In the genomic region with DNA sequence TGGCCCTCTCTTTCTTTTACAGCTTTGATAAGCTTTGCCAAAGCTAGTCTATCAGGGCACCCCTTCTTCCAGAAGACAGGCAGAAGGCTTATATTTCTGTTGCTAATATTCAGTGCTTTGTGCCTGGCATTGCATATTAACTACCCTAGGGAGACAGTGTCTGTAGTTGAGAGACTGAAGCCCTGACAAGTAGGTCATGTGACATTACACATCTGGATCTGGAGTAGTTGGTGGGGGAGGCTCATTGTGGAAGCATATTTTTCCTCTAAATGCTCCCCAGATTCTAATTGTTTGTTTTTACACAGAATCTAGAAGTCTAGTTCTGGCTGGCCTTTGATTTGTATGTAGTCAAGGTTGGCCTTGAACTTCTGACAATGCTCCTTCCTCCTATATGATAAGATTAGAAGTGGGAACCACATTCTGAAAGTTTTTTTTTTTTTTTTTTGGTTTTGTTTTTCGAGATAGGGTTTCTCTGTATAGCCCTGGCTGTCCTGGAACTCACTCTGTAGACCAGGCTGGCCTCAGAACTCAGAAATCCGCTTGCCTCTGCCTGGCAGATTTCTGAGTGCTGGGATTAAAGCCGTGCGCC, we compare ENCODE assay signal across 20 mouse cellular contexts. TPM values are rescaled to one million over a fixed set of nuclear protein-coding genes. Genes with fewer than 3 reads are reported as not detected.
A peak's percentile ranks its signal among the peaks of the same experiment; 100 is the strongest.
DNase-seq lines count a peak whose midpoint lies in the region; ATAC-seq and TF ChIP-seq lines count a peak whose summit lies in the region.
"Had no signal": no experiment of that assay in that cellular context is flagged by ENCODE, and none has a peak within 500 bp of the region (broad histone marks: within the 10 kb centered on the region; RNA-seq: fewer than 3 reads in every experiment).

No protein-coding gene starts in this region.

- no peak for TF ChIP-seq CTCF in brain, embryonic 14.5 days (IDR thresholded peaks at IDR 0.05; ENCODE audit: borderline replicate concordance, extremely low read depth, insufficient read depth, insufficient read length)

- H3ac ChIP-seq in myocyte (ENCODE audit: control insufficient read depth, insufficient read length): no peak overlapping the region

- WGBS in forebrain, embryonic 12.5 days: 76% methylated on average over 4 of the region's 4 CpGs
- 84% methylated on average over 4 of the region's 4 CpGs for WGBS in forebrain, embryonic 10.5 days
- WGBS in midbrain, embryonic 12.5 days: 79% methylated on average over 4 of the region's 4 CpGs
- 72% methylated on average over 4 of the region's 4 CpGs for WGBS in midbrain, embryonic 15.5 days
- WGBS in hindbrain, embryonic 13.5 days: 80% methylated on average over 4 of the region's 4 CpGs

- no peak for ATAC-seq in forebrain, embryonic 12.5 days (ENCODE audit: low FRiP score)
- ATAC-seq in midbrain, embryonic 12.5 days (ENCODE audit: low FRiP score, low read depth): no peak
- no peak for ATAC-seq in midbrain, embryonic 15.5 days (replicated peaks)
- no peak for ATAC-seq in hindbrain, embryonic 13.5 days (ENCODE audit: low FRiP score)

- no peaks in the 10 kb centered on the region for H3K27me3 ChIP-seq in forebrain, embryonic 12.5 days
- H3K27me3 ChIP-seq in forebrain, embryonic 10.5 days (ENCODE audit: poor library complexity, severe bottlenecking): no peaks in the 10 kb centered on the region
- no peaks in the 10 kb centered on the region for H3K27me3 ChIP-seq in midbrain, embryonic 12.5 days
- no peaks in the 10 kb centered on the region for H3K27me3 ChIP-seq in midbrain, embryonic 15.5 days (replicated peaks)
- H3K27me3 ChIP-seq in myocyte (ENCODE audit: control insufficient read depth, insufficient read depth, insufficient read length): no peaks in the 10 kb centered on the region
- H3K27me3 ChIP-seq in hindbrain, embryonic 13.5 days: no peaks in the 10 kb centered on the region
- H3K27me3 ChIP-seq: megakaryocyte, embryonic 14.5 days; neural tube, embryonic 15.5 days had no signal

- peaks cover 51% of the 10 kb centered on the region for H3K79me2 ChIP-seq in myocyte (ENCODE audit: control insufficient read depth, insufficient read depth)

- TF ChIP-seq POLR2A in brain, embryonic 14.5 days (IDR thresholded peaks at IDR 0.05; ENCODE audit: borderline replicate concordance, extremely low read depth, insufficient read depth, insufficient read length, poor library complexity, severe bottlenecking): no peak
- TF ChIP-seq POLR2A in myocyte (IDR thresholded peaks at IDR 0.05; ENCODE audit: insufficient read length, low read depth): no peak

- H3K9ac ChIP-seq in forebrain, embryonic 12.5 days: no peak overlapping the region
- no peak overlapping the region for H3K9ac ChIP-seq in midbrain, embryonic 12.5 days (replicated peaks)
- H3K9ac ChIP-seq in midbrain, embryonic 15.5 days: no peak overlapping the region
- no peak overlapping the region for H3K9ac ChIP-seq in hindbrain, embryonic 13.5 days
- H3K9ac ChIP-seq: liver, embryonic 14.5 days; neural tube, embryonic 15.5 days had no signal

- H3K27ac ChIP-seq in forebrain, embryonic 12.5 days: peak overlapping the region; percentile 25; the same call in 1 of the 2 replicates
- H3K27ac ChIP-seq in forebrain, embryonic 10.5 days: no peak overlapping the region
- H3K27ac ChIP-seq in midbrain, embryonic 12.5 days (replicated peaks): 0 out of 2 replicates have a peak overlapping the region, but pooled peaks have one; percentile 6
- no peak overlapping the region for H3K27ac ChIP-seq in midbrain, embryonic 15.5 days
- H3K27ac ChIP-seq in hindbrain, embryonic 13.5 days: no peak overlapping the region
- H3K27ac ChIP-seq: hindbrain, embryonic 10.5 days; liver, embryonic 14.5 days; neural tube, embryonic 15.5 days had no signal

- no peaks in the 10 kb centered on the region for H3K9me3 ChIP-seq in forebrain, embryonic 12.5 days
- H3K9me3 ChIP-seq in forebrain, embryonic 10.5 days: no peaks in the 10 kb centered on the region
- H3K9me3 ChIP-seq in midbrain, embryonic 12.5 days: no peaks in the 10 kb centered on the region
- H3K9me3 ChIP-seq in midbrain, embryonic 15.5 days: no peaks in the 10 kb centered on the region
- no peaks in the 10 kb centered on the region for H3K9me3 ChIP-seq in hindbrain, embryonic 13.5 days
- H3K9me3 ChIP-seq: hindbrain, embryonic 10.5 days; megakaryocyte, embryonic 14.5 days; neural tube, embryonic 15.5 days had no signal

- no peak for DNase-seq in forebrain, embryonic 10.5 days (ENCODE audit: extremely low spot score, low spot score)
- peak; percentile 30 for DNase-seq in brain, embryonic 14.5 days (ENCODE audit: low read depth)
- DNase-seq in lung, postnatal 10 days: no peak
- DNase-seq: B cell, adult 2 months; cerebellum, postnatal 25 days; kidney, adult 8-10 months; kidney, postnatal 36 days; layer of hippocampus, adult 9-11 months; lung, postnatal 14 days; right cerebral cortex, postnatal 4 days; thymus, postnatal 4 days had no signal

- peaks cover 38% of the 10 kb centered on the region for H3K36me3 ChIP-seq in forebrain, embryonic 12.5 days (replicated peaks)
- H3K36me3 ChIP-seq in forebrain, embryonic 10.5 days (replicated peaks): peaks cover 57% of the 10 kb centered on the region
- peaks cover 31% of the 10 kb centered on the region for H3K36me3 ChIP-seq in midbrain, embryonic 12.5 days
- peaks cover 18% of the 10 kb centered on the region; the same call in 1 of the 2 replicates for H3K36me3 ChIP-seq in midbrain, embryonic 15.5 days (replicated peaks)
- peaks cover 42% of the 10 kb centered on the region for H3K36me3 ChIP-seq in myocyte (ENCODE audit: control insufficient read depth, insufficient read depth)
- H3K36me3 ChIP-seq in hindbrain, embryonic 13.5 days: peaks cover 31% of the 10 kb centered on the region

- peaks cover 34% of the 10 kb centered on the region for H3K4me1 ChIP-seq in forebrain, embryonic 12.5 days
- peaks cover 47% of the 10 kb centered on the region for H3K4me1 ChIP-seq in forebrain, embryonic 10.5 days
- peaks cover 33% of the 10 kb centered on the region for H3K4me1 ChIP-seq in midbrain, embryonic 12.5 days
- peaks cover 49% of the 10 kb centered on the region for H3K4me1 ChIP-seq in midbrain, embryonic 15.5 days
- H3K4me1 ChIP-seq in hindbrain, embryonic 13.5 days (replicated peaks): peaks cover 43% of the 10 kb centered on the region

- no peak overlapping the region for H3K4me2 ChIP-seq in forebrain, embryonic 12.5 days
- no peak overlapping the region for H3K4me2 ChIP-seq in midbrain, embryonic 12.5 days (replicated peaks)
- no peak overlapping the region for H3K4me2 ChIP-seq in midbrain, embryonic 15.5 days
- no peak overlapping the region for H3K4me2 ChIP-seq in myocyte (ENCODE audit: low read depth)
- H3K4me2 ChIP-seq in hindbrain, embryonic 13.5 days: no peak overlapping the region
- H3K4me2 ChIP-seq: neural tube, embryonic 15.5 days had no signal

- no peak overlapping the region for H3K4me3 ChIP-seq in forebrain, embryonic 12.5 days (replicated peaks)
- no peak overlapping the region for H3K4me3 ChIP-seq in forebrain, embryonic 10.5 days
- no peak overlapping the region for H3K4me3 ChIP-seq in midbrain, embryonic 12.5 days
- H3K4me3 ChIP-seq in midbrain, embryonic 15.5 days: no peak overlapping the region
- no peak overlapping the region for H3K4me3 ChIP-seq in myocyte
- no peak overlapping the region for H3K4me3 ChIP-seq in hindbrain, embryonic 13.5 days
- H3K4me3 ChIP-seq: hindbrain, embryonic 10.5 days; megakaryocyte, embryonic 14.5 days; neural tube, embryonic 15.5 days had no signal

RNA-seq across cellular contexts. Expression of a gene that starts 3.4 kb away (rescaled TPM):
- 87.8 and 93.5 TPM in 2 replicates for polyA plus RNA-seq in forebrain, embryonic 12.5 days (2016; fragmentation: Nextera tagmentation; extraction: Ambion mirVana)
- polyA plus RNA-seq in forebrain, embryonic 10.5 days (2016; fragmentation: Nextera tagmentation; extraction: Ambion mirVana): 91.1 and 106 TPM in 2 replicates
- 92.8 and 95.2 TPM in 2 replicates for polyA plus RNA-seq in midbrain, embryonic 12.5 days (2016; fragmentation: Nextera tagmentation; extraction: Ambion mirVana)
- 73.8 and 75.1 TPM in 2 replicates for polyA plus RNA-seq in midbrain, embryonic 15.5 days (2015; fragmentation: Nextera tagmentation; extraction: Ambion mirVana)
- polyA plus RNA-seq in brain, embryonic 14.5 days (2012; rRNA removed): 34.9 and 44.1 TPM in 2 replicates
- polyA plus RNA-seq in myocyte (2012; fragmentation: generic; extraction: Trizol): 55.1 TPM
- 70.4 and 74.7 TPM in 2 replicates for polyA plus RNA-seq in hindbrain, embryonic 13.5 days (2015; fragmentation: Nextera tagmentation; extraction: Ambion mirVana)

RNA-seq across cellular contexts. Expression of a gene that starts 3.6 kb away (rescaled TPM):
- 65.5 and 65.8 TPM in 2 replicates for polyA plus RNA-seq in forebrain, embryonic 12.5 days (2016; fragmentation: Nextera tagmentation; extraction: Ambion mirVana)
- polyA plus RNA-seq in forebrain, embryonic 10.5 days (2016; fragmentation: Nextera tagmentation; extraction: Ambion mirVana): 64.3 and 66.5 TPM in 2 replicates
- polyA plus RNA-seq in midbrain, embryonic 12.5 days (2016; fragmentation: Nextera tagmentation; extraction: Ambion mirVana): 71.3 and 72.3 TPM in 2 replicates
- polyA plus RNA-seq in midbrain, embryonic 15.5 days (2015; fragmentation: Nextera tagmentation; extraction: Ambion mirVana): 63.9 and 64.6 TPM in 2 replicates
- polyA plus RNA-seq in brain, embryonic 14.5 days (2012; rRNA removed): 44.6 and 67.6 TPM in 2 replicates
- polyA plus RNA-seq in myocyte (2012; fragmentation: generic; extraction: Trizol): 34.0 TPM
- 79.3 and 83.2 TPM in 2 replicates for polyA plus RNA-seq in hindbrain, embryonic 13.5 days (2015; fragmentation: Nextera tagmentation; extraction: Ambion mirVana)

RNA-seq across cellular contexts. Expression of a gene that starts 5.6 kb away (rescaled TPM):
- 33.7 and 40.2 TPM in 2 replicates for polyA plus RNA-seq in forebrain, embryonic 12.5 days (2016; fragmentation: Nextera tagmentation; extraction: Ambion mirVana)
- polyA plus RNA-seq in forebrain, embryonic 10.5 days (2016; fragmentation: Nextera tagmentation; extraction: Ambion mirVana): 18.9 and 24.7 TPM in 2 replicates
- polyA plus RNA-seq in midbrain, embryonic 12.5 days (2016; fragmentation: Nextera tagmentation; extraction: Ambion mirVana): 38.9 and 46.3 TPM in 2 replicates
- polyA plus RNA-seq in midbrain, embryonic 15.5 days (2015; fragmentation: Nextera tagmentation; extraction: Ambion mirVana): 51.5 and 51.8 TPM in 2 replicates
- polyA plus RNA-seq in brain, embryonic 14.5 days (2012; rRNA removed): 36.4 and 40.6 TPM in 2 replicates
- polyA plus RNA-seq in myocyte (2012; fragmentation: generic; extraction: Trizol): 40.0 TPM
- polyA plus RNA-seq in hindbrain, embryonic 13.5 days (2015; fragmentation: Nextera tagmentation; extraction: Ambion mirVana): 48.0 and 53.9 TPM in 2 replicates

RNA-seq across cellular contexts. Expression of a gene that starts 6.2 kb away (rescaled TPM):
- polyA plus RNA-seq in forebrain, embryonic 12.5 days (2016; fragmentation: Nextera tagmentation; extraction: Ambion mirVana): 902 and 945 TPM in 2 replicates
- polyA plus RNA-seq in forebrain, embryonic 10.5 days (2016; fragmentation: Nextera tagmentation; extraction: Ambion mirVana): 901 and 914 TPM in 2 replicates
- 848 and 913 TPM in 2 replicates for polyA plus RNA-seq in midbrain, embryonic 12.5 days (2016; fragmentation: Nextera tagmentation; extraction: Ambion mirVana)
- 535 and 551 TPM in 2 replicates for polyA plus RNA-seq in midbrain, embryonic 15.5 days (2015; fragmentation: Nextera tagmentation; extraction: Ambion mirVana)
- 599 and 784 TPM in 2 replicates for polyA plus RNA-seq in brain, embryonic 14.5 days (2012; rRNA removed)
- polyA plus RNA-seq in myocyte (2012; fragmentation: generic; extraction: Trizol): 145 TPM
- polyA plus RNA-seq in hindbrain, embryonic 13.5 days (2015; fragmentation: Nextera tagmentation; extraction: Ambion mirVana): 588 and 607 TPM in 2 replicates

RNA-seq across cellular contexts. Expression of a gene that starts 18.8 kb away (rescaled TPM):
- 22.5 and 25.9 TPM in 2 replicates for polyA plus RNA-seq in forebrain, embryonic 12.5 days (2016; fragmentation: Nextera tagmentation; extraction: Ambion mirVana)
- polyA plus RNA-seq in forebrain, embryonic 10.5 days (2016; fragmentation: Nextera tagmentation; extraction: Ambion mirVana): 16.5 and 18.2 TPM in 2 replicates
- 44.2 and 45.2 TPM in 2 replicates for polyA plus RNA-seq in midbrain, embryonic 12.5 days (2016; fragmentation: Nextera tagmentation; extraction: Ambion mirVana)
- polyA plus RNA-seq in midbrain, embryonic 15.5 days (2015; fragmentation: Nextera tagmentation; extraction: Ambion mirVana): 25.1 and 26.9 TPM in 2 replicates
- polyA plus RNA-seq in brain, embryonic 14.5 days (2012; rRNA removed): 14.2 and 30.5 TPM in 2 replicates
- 126 TPM for polyA plus RNA-seq in myocyte (2012; fragmentation: generic; extraction: Trizol)
- polyA plus RNA-seq in hindbrain, embryonic 13.5 days (2015; fragmentation: Nextera tagmentation; extraction: Ambion mirVana): 62.6 and 67.2 TPM in 2 replicates

Comparison
In these comparisons a context has a peak if more than half of its experiments do, and no peak if none do; other contexts are left out.
1. H3K27ac ChIP-seq: peak in forebrain, embryonic 12.5 days (single experiment) and midbrain, embryonic 12.5 days (single experiment); none in forebrain, embryonic 10.5 days (single experiment), midbrain, embryonic 15.5 days (single experiment) and hindbrain, embryonic 13.5 days (single experiment).